Mouse (Mus musculus) G1E (cell line): ENCODE measurements at regions not wholly inside any gene's neighbourhood (a gene's known extent, or its start where the extent isn't known, plus 50 kb on each side); places are given as distances from the start of the nearest gene placed in this dataset.

Experiments
- CTCF ChIP-seq: IDR thresholded peaks from 2 replicates; pipeline ENCODE4 v1.5.1; 2012; ENCODE audit warnings: low read depth, low read length, inconsistent platforms, mixed read lengths
- GATA1 ChIP-seq: IDR thresholded peaks from 2 replicates; pipeline ENCODE4 v1.6.1; 2012; ENCODE audit warnings: borderline replicate concordance, low read length, inconsistent platforms, mixed read lengths
- GATA2 ChIP-seq: IDR thresholded peaks from 2 replicates; pipeline ENCODE4 v1.6.1; 2012; ENCODE audit warnings: low read depth, low read length, inconsistent platforms, borderline replicate concordance
- POLR2AphosphoS5 ChIP-seq: IDR thresholded peaks from 2 replicates; pipeline ENCODE4 v1.6.1; 2012; ENCODE audit warnings: low read depth, low read length, inconsistent platforms; ENCODE audit not compliant: insufficient replicate concordance
- TAL1 ChIP-seq: conservative IDR thresholded peaks from 2 replicates; pipeline ENCODE4 v1.6.1; 2012; ENCODE audit warnings: low read depth, low read length, inconsistent platforms, mixed read lengths

DNA sequence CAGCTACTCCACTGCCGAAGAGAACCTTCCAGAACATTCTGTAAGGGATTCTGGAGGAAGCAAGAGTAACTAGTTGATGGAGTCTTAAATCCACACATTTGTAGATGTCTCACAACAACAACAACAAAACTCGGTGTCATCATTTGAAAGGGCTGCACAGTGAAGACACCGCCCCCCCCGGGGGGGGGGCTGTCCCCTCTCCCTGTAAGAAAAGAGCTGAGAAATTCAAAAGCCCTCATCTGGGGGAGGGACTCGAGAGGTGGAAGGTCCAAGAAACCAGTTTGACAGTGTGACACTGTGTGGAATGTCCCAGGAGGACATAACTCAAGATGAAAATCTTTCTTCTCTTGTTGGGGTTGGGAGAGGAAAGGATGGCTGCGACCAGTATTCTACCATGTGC, 87.7 kb downstream of the Fam43a start:
- no peak for TF ChIP-seq TAL1
- TF ChIP-seq CTCF, result no peak
- TF ChIP-seq GATA1, result no peak
- TF ChIP-seq POLR2AphosphoS5, result no peak
- TF ChIP-seq GATA2, result no peak
